ENCODE assay signal across 23 mouse cellular contexts in the genomic region with DNA sequence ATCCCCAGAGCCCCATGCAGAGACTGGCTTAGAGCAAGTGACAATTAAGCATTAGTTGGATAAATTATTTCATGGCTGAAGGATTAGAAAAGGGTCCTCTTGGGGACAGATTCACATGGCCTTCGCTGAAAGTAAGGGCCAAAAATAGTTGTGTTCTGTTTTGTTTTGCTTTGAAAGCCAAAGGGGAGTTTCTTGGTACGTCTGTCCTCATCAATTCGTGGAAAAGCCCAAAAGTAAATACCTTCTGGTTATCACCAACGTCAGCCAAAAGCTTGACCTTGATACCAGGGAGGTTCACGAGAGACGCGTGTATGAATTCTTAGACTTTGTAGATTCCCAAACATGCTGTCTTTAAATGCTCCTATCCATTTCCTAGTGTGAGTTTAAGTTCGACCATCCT. TPM values are rescaled to one million over a fixed set of nuclear protein-coding genes. Genes with fewer than 3 reads are reported as not detected.
DNase-seq lines count a peak whose midpoint lies in the region; ATAC-seq and TF ChIP-seq lines count a peak whose summit lies in the region.
"Had no signal": no experiment of that assay in that cellular context is flagged by ENCODE, and none has a peak within 500 bp of the region (broad histone marks: within the 10 kb centered on the region; RNA-seq: fewer than 3 reads in every experiment).

No protein-coding gene starts in this region.

- TF ChIP-seq CTCF in kidney, postnatal 0 days (IDR thresholded peaks at IDR 0.05; ENCODE audit: low read depth): no peak

- H3K9ac ChIP-seq in heart, embryonic 12.5 days: no peak overlapping the region
- H3K9ac ChIP-seq in kidney, postnatal 0 days (ENCODE audit: low read depth, low read length): no peak overlapping the region
- H3K9ac ChIP-seq in stomach, embryonic 15.5 days: no peak overlapping the region
- H3K9ac ChIP-seq: embryonic facial prominence, embryonic 12.5 days; forebrain, embryonic 12.5 days; hindbrain, embryonic 13.5 days had no signal

- H3K4me3 ChIP-seq in heart, embryonic 12.5 days: no peak overlapping the region
- no peak overlapping the region for H3K4me3 ChIP-seq in kidney, postnatal 0 days (replicated peaks; ENCODE audit: low read depth, low read length)
- no peak overlapping the region for H3K4me3 ChIP-seq in stomach, embryonic 15.5 days (replicated peaks)
- H3K4me3 ChIP-seq: embryonic facial prominence, embryonic 12.5 days; forebrain, embryonic 12.5 days; hindbrain, embryonic 13.5 days had no signal

- intact Hi-C loops in heart, postnatal 36 days (cut with DNase I): no loop called here

- peak; percentile 4 for DNase-seq in adrenal gland, postnatal 14 days
- no peak for DNase-seq in adrenal gland, adult 2 months
- no peak for DNase-seq in heart, postnatal 36 days
- peak; percentile 32 for DNase-seq in kidney, postnatal 0 days (ENCODE audit: low spot score)
- no peak for DNase-seq in kidney, postnatal 10 days
- DNase-seq in ovary, postnatal 36 days (ENCODE audit: low spot score): no peak
- DNase-seq: adrenal gland, postnatal 10 days; B cell, adult 2 months; cerebellum, adult 11-12 months; cerebellum, adult 9-10 months; cerebellum, postnatal 25 days; gastrocnemius, postnatal 36 days; heart, postnatal 10 days had no signal

- peaks cover 44% of the 10 kb centered on the region for H3K4me1 ChIP-seq in heart, embryonic 12.5 days (replicated peaks)
- H3K4me1 ChIP-seq in kidney, postnatal 0 days (replicated peaks; ENCODE audit: insufficient read depth, low read length): peaks cover 11% of the 10 kb centered on the region; the same call in 1 of the 2 replicates
- peaks cover 22% of the 10 kb centered on the region for H3K4me1 ChIP-seq in stomach, embryonic 15.5 days

- 56% methylated on average over 8 of the region's 8 CpGs for WGBS in heart, embryonic 12.5 days
- 62% methylated on average over 8 of the region's 8 CpGs for WGBS in kidney, postnatal 0 days
- 42% methylated on average over 8 of the region's 8 CpGs for WGBS in stomach, embryonic 15.5 days

- no peak for ATAC-seq in heart, embryonic 12.5 days (ENCODE audit: insufficient number of reproducible peaks, low FRiP score)
- ATAC-seq in kidney, postnatal 0 days (replicated peaks; ENCODE audit: low FRiP score, low read depth): no peak
- no peak for ATAC-seq in stomach, embryonic 15.5 days (ENCODE audit: insufficient read depth, low FRiP score, low read depth)
- ATAC-seq: CD4-positive, CD25-positive, alpha-beta regulatory T cell, adult 4 months; forebrain, embryonic 16.5 days; hindbrain, postnatal 0 days had no signal

- H3K27me3 ChIP-seq in heart, embryonic 12.5 days (replicated peaks): no peaks in the 10 kb centered on the region
- no peaks in the 10 kb centered on the region for H3K27me3 ChIP-seq in kidney, postnatal 0 days (ENCODE audit: insufficient read depth, low read length)
- no peaks in the 10 kb centered on the region for H3K27me3 ChIP-seq in stomach, embryonic 15.5 days (replicated peaks)
- H3K27me3 ChIP-seq: embryonic facial prominence, embryonic 12.5 days; hindbrain, embryonic 13.5 days had no signal

- H3K27ac ChIP-seq in heart, embryonic 12.5 days (ENCODE audit: poor library complexity, severe bottlenecking): 0 out of 2 replicates have a peak overlapping the region, but pooled peaks have one; percentile 10
- H3K27ac ChIP-seq in kidney, postnatal 0 days: peak overlapping the region; percentile 43; the same call in 1 of the 2 replicates
- H3K27ac ChIP-seq in stomach, embryonic 15.5 days: 0 out of 2 replicates have a peak overlapping the region, but pooled peaks have one; percentile 44
- H3K27ac ChIP-seq: embryonic facial prominence, embryonic 12.5 days; forebrain, embryonic 12.5 days; hindbrain, embryonic 13.5 days; hindbrain, postnatal 0 days had no signal

- no peaks in the 10 kb centered on the region for H3K36me3 ChIP-seq in heart, embryonic 12.5 days
- no peaks in the 10 kb centered on the region for H3K36me3 ChIP-seq in kidney, postnatal 0 days (ENCODE audit: insufficient read depth, low read length)
- H3K36me3 ChIP-seq in stomach, embryonic 15.5 days: no peaks in the 10 kb centered on the region
- H3K36me3 ChIP-seq: embryonic facial prominence, embryonic 12.5 days; forebrain, embryonic 12.5 days; G1E; hindbrain, embryonic 13.5 days had no signal

- no peak overlapping the region for H3K4me2 ChIP-seq in heart, embryonic 12.5 days
- no peak overlapping the region for H3K4me2 ChIP-seq in kidney, postnatal 0 days (ENCODE audit: low read length)
- H3K4me2 ChIP-seq in stomach, embryonic 15.5 days: no peak overlapping the region
- H3K4me2 ChIP-seq: embryonic facial prominence, embryonic 12.5 days; forebrain, embryonic 12.5 days; hindbrain, embryonic 13.5 days had no signal

- H3K9me3 ChIP-seq in heart, embryonic 12.5 days (replicated peaks): no peaks in the 10 kb centered on the region
- H3K9me3 ChIP-seq in kidney, postnatal 0 days (replicated peaks; ENCODE audit: low read length): no peaks in the 10 kb centered on the region
- H3K9me3 ChIP-seq in stomach, embryonic 15.5 days: no peaks in the 10 kb centered on the region
- H3K9me3 ChIP-seq: embryonic facial prominence, embryonic 12.5 days; forebrain, embryonic 12.5 days; hindbrain, embryonic 13.5 days had no signal

RNA-seq across cellular contexts. Expression of a gene that starts 31.5 kb away (rescaled TPM):
- 103 and 108 TPM in 2 replicates for total RNA-seq in adrenal gland, postnatal 14 days (2021)
- total RNA-seq in adrenal gland, adult 2 months (2021): 100 to 1,000 TPM in 1 of 2 experiments, 10 to 100 TPM in 1; 92.5 to 190 TPM
- 180 and 195 TPM in 2 replicates for polyA plus RNA-seq in adrenal gland, adult 2 months (2012; rRNA removed)
- 4.4 and 6.6 TPM in 2 replicates for polyA plus RNA-seq in heart, embryonic 12.5 days (2016; fragmentation: Nextera tagmentation; extraction: Ambion mirVana)
- 1 to 10 TPM; 3.6 to 4.1 TPM for total RNA-seq in heart, postnatal 36 days (2021)
- 23.9 and 24.5 TPM in 2 replicates for polyA plus RNA-seq in kidney, postnatal 0 days (2015; fragmentation: Nextera tagmentation; extraction: Ambion mirVana)
- 25.3 and 26.3 TPM in 2 replicates for polyA plus RNA-seq in stomach, embryonic 15.5 days (2015; fragmentation: Nextera tagmentation; extraction: Ambion mirVana)
- total RNA-seq: hematopoietic stem cell, adult 5-6 weeks had no signal
- polyA plus RNA-seq: CD4-positive, CD25-positive, alpha-beta regulatory T cell, adult 4 months; G1E had no signal

Comparison
In these comparisons a context has a peak if more than half of its experiments do, and no peak if none do; other contexts are left out.
1. DNase-seq: peak in adrenal gland, postnatal 14 days (single experiment) and kidney, postnatal 0 days (single experiment); none in adrenal gland, adult 2 months (single experiment), heart, postnatal 36 days (0 of 2), kidney, postnatal 10 days (single experiment) and ovary, postnatal 36 days (single experiment).
2. Peak in every context shown above with its lines, with median percentiles within 50 percentile points of each other: H3K27ac ChIP-seq.